Mouse (Mus musculus) frontal cortex, postnatal 25 days (tissue): ENCODE results near the gene Map10.

Experiments used
- DNase-seq, 2 experiments: peaks; one replicate each; pipeline ENCODE4 v3.0.0; 2022; ENCODE audit warnings: low spot score in 2 of 2

Map10 gene

GRCm38 (mm10) chr8:125670420-125670819 lies 802 bp downstream of the Map10 start:
- DNase-seq: no peak

GRCm38 (mm10) chr8:125670906-125671305 lies 1.3 kb downstream of the Map10 start:
- DNase-seq: no peak

GRCm38 (mm10) chr8:125671371-125671770 lies 1.8 kb downstream of the Map10 start:
- DNase-seq: no peak

- no peak for DNase-seq
Observed at GRCm38 (mm10) chr8:125675796-125676195, 6.2 kb downstream of the Map10 start.

- no peak for DNase-seq
Observed at GRCm38 (mm10) chr8:125677484-125677883, 7.9 kb downstream of the Map10 start.

- no peak for DNase-seq
Observed at GRCm38 (mm10) chr8:125678854-125679648, 9.4 kb downstream of the Map10 start.

GRCm38 (mm10) chr8:125680851-125681408 lies 11.3 kb downstream of the Map10 start:
- DNase-seq: no peak

- no peak for DNase-seq
Observed at GRCm38 (mm10) chr8:125685216-125685760, 15.7 kb downstream of the Map10 start.

GRCm38 (mm10) chr8:125686221-125686865 lies 16.7 kb downstream of the Map10 start:
- DNase-seq: no peak

- no peak for DNase-seq
Observed at GRCm38 (mm10) chr8:125690166-125690915, 20.7 kb downstream of the Map10 start.

- DNase-seq: no peak
Observed at GRCm38 (mm10) chr8:125690961-125691360, 21.3 kb downstream of the Map10 start.

GRCm38 (mm10) chr8:125692447-125692846 lies 22.8 kb downstream of the Map10 start:
- no peak for DNase-seq

GRCm38 (mm10) chr8:125693197-125693596 lies 23.6 kb downstream of the Map10 start:
- no peak for DNase-seq

- no peak for DNase-seq
Observed at GRCm38 (mm10) chr8:125695951-125696350, 26.3 kb downstream of the Map10 start.

- DNase-seq: no peak
Observed at GRCm38 (mm10) chr8:125699391-125700025, 29.9 kb downstream of the Map10 start.

- no peak for DNase-seq
Observed at GRCm38 (mm10) chr8:125700407-125700806, 30.8 kb downstream of the Map10 start.

- DNase-seq: no peak
Observed at GRCm38 (mm10) chr8:125702868-125703473, 33.4 kb downstream of the Map10 start.

GRCm38 (mm10) chr8:125704434-125704833 lies 34.8 kb downstream of the Map10 start:
- no peak for DNase-seq

- DNase-seq: no peak
Observed at GRCm38 (mm10) chr8:125705816-125706215, 36.2 kb downstream of the Map10 start.

- DNase-seq: no peak
Observed at GRCm38 (mm10) chr8:125709171-125709570, 39.6 kb downstream of the Map10 start.

- DNase-seq: no peak
Observed at GRCm38 (mm10) chr8:125711514-125711913, 41.9 kb downstream of the Map10 start.
